Mouse (Mus musculus) urinary bladder, postnatal 10 days (tissue): ENCODE data around the gene Creg1.
A peak's percentile ranks its signal among the peaks of the same experiment; 100 is the strongest.

Source experiments
- DNase-seq: peaks from one replicate; pipeline ENCODE4 v3.0.0; 2022; ENCODE audit warnings: low spot score

Creg1 gene

GRCm38 (mm10) chr1:165763635-165764372 lies at the start of gene Creg1:
Gene Creg1 (plus strand): TSS chr1:165763746.
- DNase-seq = peak; percentile 66

DNA sequence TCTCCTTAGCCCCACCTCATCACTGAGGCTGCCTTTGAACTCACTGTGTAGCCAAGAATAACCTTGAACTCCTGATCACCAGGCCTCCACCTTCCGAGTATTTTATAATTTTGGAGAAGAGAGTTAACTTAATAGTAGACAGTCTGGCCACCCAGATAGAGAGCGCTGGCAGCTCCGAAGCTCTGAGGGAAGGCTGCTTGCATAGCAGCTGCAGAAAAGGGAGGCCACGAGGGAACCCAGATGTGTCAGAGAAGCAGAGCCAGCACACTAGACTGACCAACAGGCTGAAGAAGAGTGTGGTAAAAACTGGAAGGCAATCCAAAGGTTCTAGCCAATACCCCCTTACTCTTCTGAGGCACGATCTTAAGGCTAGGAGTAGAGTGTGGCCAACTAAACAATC lies 49.7 kb upstream of the Creg1 start:
- DNase-seq = no peak

GRCm38 (mm10) chr1:165716426-165716825 lies 47.1 kb upstream of the Creg1 start:
- no peak for DNase-seq

GRCm38 (mm10) chr1:165717711-165718542 lies 45.6 kb upstream of the Creg1 start:
- DNase-seq = no peak

GRCm38 (mm10) chr1:165718543-165719105 lies 44.9 kb upstream of the Creg1 start:
- DNase-seq = no peak

DNA sequence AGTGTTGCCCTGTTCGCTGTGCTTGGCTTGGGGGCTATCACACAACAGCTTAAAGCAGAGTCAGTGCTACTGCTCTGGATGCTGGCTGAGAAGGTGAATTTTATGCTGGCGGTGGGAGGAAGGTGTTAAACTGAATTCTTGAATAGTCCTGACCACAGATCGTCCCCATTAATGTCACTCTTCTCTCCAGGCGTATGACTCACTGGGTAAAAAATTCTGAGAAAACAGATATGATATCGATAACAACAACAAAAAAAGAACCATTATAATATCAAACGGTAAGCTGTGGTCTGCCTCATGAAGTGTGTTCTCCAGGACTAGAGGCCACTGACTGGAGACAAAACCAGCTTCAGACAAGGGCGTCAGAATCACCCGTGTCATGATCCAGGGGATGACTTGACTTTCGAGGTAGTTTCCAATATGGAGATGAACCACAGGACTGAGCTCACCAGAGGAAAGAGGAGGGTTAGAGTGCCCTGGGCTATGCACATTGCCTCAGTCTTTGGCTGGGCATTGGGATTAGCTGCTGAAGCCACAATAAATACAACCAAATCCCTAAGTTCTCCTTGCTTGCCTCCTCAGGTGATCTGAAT lies 40.9 kb upstream of the Creg1 start:
- DNase-seq = no peak

GRCm38 (mm10) chr1:165724219-165725033 lies 39.1 kb upstream of the Creg1 start:
- no peak for DNase-seq

DNA sequence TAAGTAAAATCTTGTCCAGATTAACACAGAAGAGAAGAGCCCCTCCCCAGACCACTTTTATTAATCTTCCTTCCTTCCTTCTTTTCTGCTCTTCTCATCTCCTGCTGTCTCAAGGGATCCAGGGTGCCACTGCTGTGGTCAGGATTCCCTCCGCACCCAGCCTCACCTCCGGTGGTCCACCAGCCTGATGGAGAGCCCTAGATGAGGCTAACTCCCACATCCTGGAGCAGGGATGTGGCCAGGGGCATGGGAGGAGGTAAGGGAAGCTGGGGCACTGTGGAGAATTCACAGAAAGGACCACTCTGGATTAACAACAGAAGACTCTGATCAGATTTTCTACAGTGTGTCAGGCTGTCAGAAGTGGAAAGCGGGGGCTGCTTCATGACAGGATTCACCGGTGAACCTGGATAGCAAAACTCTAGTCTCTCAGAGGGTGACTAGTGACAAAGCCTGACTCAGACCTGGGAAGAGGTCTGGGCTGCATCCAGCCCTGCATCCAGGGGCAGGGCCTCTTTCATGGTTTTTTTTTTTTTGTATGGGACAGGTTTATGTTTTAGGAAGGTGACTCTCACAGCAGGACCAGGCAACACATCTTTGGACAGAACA lies 38.4 kb upstream of the Creg1 start:
- no peak for DNase-seq

- no peak for DNase-seq
Measured at GRCm38 (mm10) chr1:165726986-165727385, 36.6 kb upstream of the Creg1 start.

DNA sequence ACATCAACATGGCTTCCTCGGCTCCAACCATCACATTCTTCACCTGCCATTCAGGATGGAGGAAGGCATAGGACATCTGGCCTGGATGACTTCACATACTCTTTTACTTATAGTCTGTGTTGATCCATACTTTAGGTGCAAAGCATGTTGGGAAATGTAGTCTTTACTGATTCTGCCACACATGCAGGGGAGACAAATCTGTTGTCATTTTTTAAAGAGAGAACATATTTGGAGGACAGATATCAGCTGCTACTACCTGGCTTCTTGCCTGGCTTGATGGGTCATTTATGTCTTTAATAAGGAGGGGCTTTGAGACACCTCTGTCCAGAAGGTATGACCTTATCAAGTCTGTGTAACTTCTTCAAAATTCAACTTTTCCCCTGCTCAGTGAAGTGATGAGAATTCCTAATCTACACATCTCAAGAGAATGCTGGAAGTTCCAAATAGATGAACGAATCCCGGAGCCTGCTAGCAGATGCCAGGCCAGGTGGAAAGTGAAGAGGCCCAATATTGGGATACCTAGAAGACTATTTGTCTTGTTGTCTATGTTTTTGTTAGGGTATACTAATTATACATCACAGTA lies 35.4 kb upstream of the Creg1 start:
- no peak for DNase-seq

GRCm38 (mm10) chr1:165730129-165730528 lies 33.4 kb upstream of the Creg1 start:
- no peak for DNase-seq

DNA sequence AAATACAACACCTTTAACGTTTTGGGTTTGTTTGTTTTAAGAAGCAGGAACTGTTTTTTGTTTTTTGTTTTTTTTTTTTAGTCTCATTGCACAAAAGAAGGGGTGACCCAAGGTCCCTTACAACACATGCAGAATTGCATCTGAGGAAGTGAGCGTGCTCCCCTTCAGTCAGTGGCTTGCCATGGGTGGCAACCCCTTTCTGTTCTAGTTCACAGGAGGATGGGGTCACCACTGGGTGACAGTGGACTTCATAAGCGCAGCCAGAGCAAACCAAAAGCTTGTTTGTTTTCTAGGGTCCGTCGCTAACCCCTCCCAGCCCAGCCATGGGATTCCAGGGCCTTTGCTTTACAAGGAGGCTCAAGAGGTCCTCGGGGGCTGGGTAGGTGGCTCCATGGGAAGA lies 32.0 kb upstream of the Creg1 start:
- no peak for DNase-seq

GRCm38 (mm10) chr1:165734840-165735239 lies 28.7 kb upstream of the Creg1 start:
- DNase-seq = no peak

DNA sequence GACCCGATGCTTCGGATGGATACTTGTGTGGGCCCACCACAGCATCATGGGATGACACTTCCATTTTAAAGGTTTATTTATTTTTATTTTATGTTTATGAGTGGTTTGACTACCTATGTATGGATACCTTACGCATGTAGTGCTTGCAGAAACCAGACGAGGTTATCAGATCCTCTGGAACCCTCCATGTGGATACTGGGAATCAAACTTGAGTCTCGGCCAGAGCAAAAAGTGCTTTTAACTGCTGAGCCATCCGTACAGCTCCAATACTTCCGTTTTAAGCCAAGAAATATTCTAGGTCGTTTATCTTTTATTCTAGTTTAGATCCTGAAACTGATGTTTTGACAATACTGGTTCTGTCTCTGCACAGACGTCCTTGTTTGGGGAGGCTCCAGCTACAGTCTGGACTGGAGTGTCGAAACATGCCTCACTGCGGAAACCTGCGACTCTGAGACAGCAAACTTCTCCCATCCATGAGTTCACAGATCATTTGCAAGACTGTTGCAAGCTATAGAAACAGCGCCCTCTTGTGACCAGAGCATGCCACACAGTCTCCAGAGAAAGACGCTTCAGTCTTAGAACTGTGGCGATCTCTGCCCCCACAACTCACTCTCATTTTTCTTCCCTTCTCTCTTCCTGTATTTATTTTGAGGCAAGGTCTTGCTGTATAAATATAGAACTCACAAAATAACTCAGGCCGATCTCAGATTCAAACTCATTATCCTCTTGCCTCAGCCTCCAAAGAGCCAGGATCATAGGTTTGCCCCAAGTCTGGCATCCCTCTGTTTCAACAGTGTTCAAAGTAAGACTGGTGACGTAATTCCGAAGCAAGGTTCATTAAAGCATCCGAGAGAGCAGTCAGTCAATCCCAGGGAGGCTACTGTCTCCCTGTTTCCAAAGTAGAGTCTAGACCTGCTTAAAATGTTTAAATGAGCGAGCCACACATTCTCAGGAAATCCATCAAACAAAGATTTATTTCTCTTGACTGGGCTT lies 27.4 kb upstream of the Creg1 start:
- peak; percentile 51 for DNase-seq

DNA sequence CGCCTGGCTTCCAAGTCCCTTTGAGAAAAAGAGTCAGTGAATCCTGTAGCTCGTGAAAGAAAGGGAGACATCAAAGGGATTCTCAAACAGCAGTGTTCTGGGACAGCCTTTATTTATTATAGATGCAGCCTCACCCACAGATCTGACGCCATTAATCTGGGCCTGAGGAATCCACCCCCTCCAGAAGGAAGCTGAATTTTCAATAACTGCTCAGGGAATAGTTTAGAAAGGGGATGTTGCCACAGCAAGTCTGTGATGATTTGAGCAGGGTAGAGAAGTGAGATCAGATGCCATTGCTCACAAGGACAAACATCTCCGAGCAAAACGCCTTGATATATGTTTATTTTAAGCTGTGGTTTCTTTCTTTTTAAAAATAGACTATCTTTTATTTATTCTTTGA lies 26.1 kb upstream of the Creg1 start:
- DNase-seq = no peak

- DNase-seq = no peak
Measured at GRCm38 (mm10) chr1:165737867-165738266, 25.7 kb upstream of the Creg1 start.

DNA sequence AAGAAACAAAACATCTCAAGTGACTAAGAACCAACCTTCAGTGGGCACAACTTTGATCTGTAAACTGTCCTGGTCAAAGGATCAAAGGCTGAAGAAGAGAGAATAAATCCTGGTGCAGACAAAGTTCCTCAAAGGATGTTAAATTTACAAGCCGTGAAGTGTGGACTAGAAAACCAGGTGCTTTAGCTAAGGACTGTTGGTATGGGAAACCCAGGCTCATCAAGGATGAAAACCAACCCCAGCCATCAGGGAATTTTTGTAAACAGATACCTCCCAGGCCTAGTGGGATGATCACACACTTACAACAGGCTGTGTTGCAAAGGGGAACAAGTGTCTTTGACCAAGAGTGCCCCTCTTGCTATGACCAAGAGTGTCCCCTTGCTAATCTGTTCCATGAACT lies 24.6 kb upstream of the Creg1 start:
- no peak for DNase-seq

DNA sequence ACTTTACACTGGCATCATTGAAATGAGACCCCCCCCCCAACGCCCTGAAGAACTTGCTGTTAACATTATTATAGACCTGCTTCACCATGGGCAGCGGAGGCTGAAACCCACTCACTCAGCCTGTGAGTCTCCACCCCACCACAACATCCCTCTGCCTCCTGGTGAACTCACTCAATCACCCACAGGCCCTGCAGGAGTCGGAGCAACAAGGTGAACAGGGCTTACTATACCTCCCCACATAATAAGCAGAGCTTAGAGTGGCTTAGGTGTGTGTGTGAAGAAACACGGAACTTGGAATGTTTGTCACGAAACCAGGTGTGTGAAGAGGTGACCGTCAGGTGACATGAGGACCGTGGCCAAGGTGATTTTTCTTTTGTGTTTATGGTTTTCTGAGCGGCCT lies 21.6 kb upstream of the Creg1 start:
- no peak for DNase-seq

- DNase-seq = no peak
Measured at GRCm38 (mm10) chr1:165748053-165748452, 15.5 kb upstream of the Creg1 start.

DNA sequence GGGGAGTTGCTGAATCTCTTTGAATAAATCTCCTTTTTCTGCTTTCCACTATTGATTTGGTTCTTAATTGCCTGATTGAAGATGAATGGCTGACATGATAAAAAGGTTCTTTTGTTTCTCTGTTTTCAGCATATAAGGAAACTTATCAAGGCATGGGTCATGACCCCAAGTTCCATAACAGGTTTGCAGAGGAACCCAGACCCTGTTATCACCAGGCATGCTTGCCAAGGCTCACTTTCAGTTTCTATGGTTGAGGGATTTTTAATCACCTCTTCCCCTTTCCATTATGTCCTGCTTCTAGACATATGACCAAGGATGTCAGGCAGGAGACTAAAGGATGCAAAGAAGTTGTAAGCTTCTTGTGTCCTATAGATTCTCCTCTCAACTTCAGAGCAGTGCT lies 12.4 kb upstream of the Creg1 start:
- DNase-seq = no peak
